Mouse (Mus musculus): ENCODE measurements at regions not wholly inside any gene's neighbourhood (a gene's known extent, or its start where the extent isn't known, plus 50 kb on each side); places are given as distances from the start of the nearest gene placed in this dataset.

DNA sequence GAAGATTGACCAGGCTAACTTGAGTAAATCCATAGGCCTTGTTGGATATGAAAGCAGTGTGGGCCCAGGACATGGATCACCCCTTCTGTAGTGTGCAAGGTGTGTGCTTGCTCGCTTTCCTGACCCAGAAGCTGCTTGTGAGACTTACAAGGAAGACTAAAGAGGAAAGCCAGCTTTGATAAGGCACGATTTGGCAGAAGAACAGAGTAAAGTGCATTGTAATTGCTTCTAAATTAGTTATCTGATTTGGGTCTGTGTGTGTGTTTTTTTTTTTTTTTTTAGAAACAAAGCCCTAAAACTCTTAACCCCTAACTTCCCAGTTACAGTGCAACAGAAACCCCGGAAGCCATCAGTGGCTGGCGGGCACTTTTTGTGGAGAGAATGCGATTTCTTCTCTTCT is 283.2 kb downstream of the Pten start:
- TF ChIP-seq EP300 (IDR thresholded peaks at IDR 0.05; ENCODE audit: low read depth): no peak
- TF ChIP-seq CTCF (IDR thresholded peaks at IDR 0.05; ENCODE audit: low read depth): no peak
